Mouse (Mus musculus) embryonic fibroblast, embryonic 13.5 days (primary cell): ENCODE results near the gene Fcmr.

Experiments used
- CTCF ChIP-seq: IDR thresholded peaks from 2 replicates; pipeline ENCODE4 v1.5.1; 2011; ENCODE audit warnings: mild to moderate bottlenecking, control low read depth, low read length, moderate library complexity, borderline replicate concordance; ENCODE audit not compliant: insufficient read depth
- POLR2A ChIP-seq: IDR thresholded peaks from 2 replicates; pipeline ENCODE4 v1.6.1; 2011; ENCODE audit warnings: low read depth, mild to moderate bottlenecking, control low read depth, low read length, moderate library complexity

GRCm38 (mm10) chr1:130875139-130875538, 9.7 kb downstream of the Fcmr start:
- TF ChIP-seq CTCF (peak; percentile 29; the same call in 1 of the 2 replicates), POLR2A (no peak)
